Mouse (Mus musculus) ES-E14 (cell line): ENCODE measurements around the gene Tmem80.

Experiments
- CHD2 ChIP-seq: IDR thresholded peaks from 2 replicates; pipeline ENCODE4 v1.6.1; 2014; ENCODE audit warnings: mild to moderate bottlenecking, low read depth, low read length, inconsistent platforms
- HCFC1 ChIP-seq: IDR thresholded peaks from 2 replicates; pipeline ENCODE4 v1.6.1; 2012; ENCODE audit warnings: low read length, inconsistent platforms, borderline replicate concordance; ENCODE audit not compliant: insufficient read depth
- MAFK ChIP-seq: IDR thresholded peaks from 2 replicates; pipeline ENCODE4 v1.6.1; 2014; ENCODE audit warnings: mild to moderate bottlenecking, low read depth, low read length, inconsistent platforms; ENCODE audit not compliant: insufficient read depth
- ZNF384 ChIP-seq: IDR thresholded peaks from 2 replicates; pipeline ENCODE4 v1.6.1; 2012; ENCODE audit warnings: low read depth, low read length, inconsistent platforms

DNA sequence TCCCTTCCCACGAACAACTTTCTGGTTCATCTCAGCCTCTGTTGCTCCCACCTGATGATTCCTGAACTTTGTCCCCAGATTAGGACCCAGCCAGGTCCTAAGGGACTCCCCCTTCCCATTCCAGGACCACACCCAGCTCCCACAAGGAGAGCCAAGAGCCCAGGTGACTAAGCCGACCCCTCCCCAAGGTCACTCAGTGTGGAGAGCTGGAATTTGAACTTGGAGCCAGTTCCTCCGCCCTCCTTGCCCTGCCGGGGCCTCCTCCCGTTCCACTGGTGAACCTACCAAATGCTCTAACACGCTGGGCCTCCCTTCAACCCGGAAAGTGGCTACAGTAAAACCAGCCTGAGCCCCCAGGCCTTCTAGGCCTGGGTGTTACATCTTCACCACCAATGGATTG lies 12.5 kb downstream of the Tmem80 start:
- no peak for TF ChIP-seq ZNF384
- TF ChIP-seq CHD2, result no peak
- TF ChIP-seq MAFK, result no peak
- TF ChIP-seq HCFC1, result no peak
